Mouse (Mus musculus): Measurements from ENCODE around the gene Rab36.

Rab36 gene

GRCm38 (mm10) chr10:75068624-75069328 lies 31.9 kb downstream of the Rab36 start:
- no peak for DNase-seq (ENCODE audit: low spot score in 2 of 2)

- DNase-seq (ENCODE audit: low spot score in 2 of 2), result no peak
Measured at GRCm38 (mm10) chr10:75070281-75070976, 33.6 kb downstream of the Rab36 start.

- DNase-seq (ENCODE audit: low spot score in 2 of 2), result no peak
Measured at GRCm38 (mm10) chr10:75075665-75076064, 38.8 kb downstream of the Rab36 start.

GRCm38 (mm10) chr10:75078174-75079128 lies 41.6 kb downstream of the Rab36 start:
- DNase-seq (ENCODE audit: low spot score in 2 of 2), result no peak

GRCm38 (mm10) chr10:75085330-75085729 lies 48.5 kb downstream of the Rab36 start:
- DNase-seq (ENCODE audit: low spot score in 2 of 2), result no peak

- DNase-seq (ENCODE audit: low spot score in 2 of 2), result no peak
Measured at GRCm38 (mm10) chr10:75088471-75088870, 51.6 kb downstream of the Rab36 start.

GRCm38 (mm10) chr10:75091478-75092152 lies 54.8 kb downstream of the Rab36 start:
- no peak for DNase-seq (ENCODE audit: low spot score in 2 of 2)

- DNase-seq (ENCODE audit: low spot score in 2 of 2), result no peak
Measured at GRCm38 (mm10) chr10:75093252-75093987, 56.6 kb downstream of the Rab36 start.

GRCm38 (mm10) chr10:75094338-75094737 lies 57.5 kb downstream of the Rab36 start:
- DNase-seq (ENCODE audit: low spot score in 2 of 2), result no peak

GRCm38 (mm10) chr10:75095216-75095615 lies 58.4 kb downstream of the Rab36 start:
- DNase-seq (ENCODE audit: low spot score in 2 of 2), result no peak

- no peak for DNase-seq (ENCODE audit: low spot score in 2 of 2)
Measured at GRCm38 (mm10) chr10:75098446-75099183, 61.8 kb downstream of the Rab36 start.

GRCm38 (mm10) chr10:75100298-75100697 lies 63.4 kb downstream of the Rab36 start:
- no peak for DNase-seq (ENCODE audit: low spot score in 2 of 2)

- no peak for DNase-seq (ENCODE audit: low spot score in 2 of 2)
Measured at GRCm38 (mm10) chr10:75103502-75103901, 66.6 kb downstream of the Rab36 start.
